Mouse (Mus musculus) adrenal gland, postnatal 4 days (tissue): ENCODE data around the gene Olfr1428. TPM values are rescaled to one million over a fixed set of nuclear protein-coding genes. Genes with fewer than 3 reads are reported as not detected.
"Not testable (repeated sequence)": the region's sequence is repeated elsewhere in the genome, so short reads cannot be mapped to it uniquely, and the experiment has no call there.

Source experiments
- DNase-seq, 2 experiments: peaks; one replicate each; pipeline ENCODE4 v3.0.0; 2021 to 2022; ENCODE audit warnings: low spot score in 2 of 2, mixed read lengths in 2 of 2
- long read RNA-seq, 2 experiments: library from polyadenylated mRNA; stranded (forward); transcript quantifications; one replicate each; pipeline ENCODE4 v2.0.0; 2021
- total RNA-seq, 2 experiments: library from RNA; stranded (reverse); gene quantifications; 2 replicates each; pipeline ENCODE4 v1.2.3; 2021

Gene Olfr1428
- not detected for total RNA-seq
- long read RNA-seq, experiment 1 = 0 reads
- long read RNA-seq, experiment 2 = 0 reads

GRCm38 (mm10) chr19:12115797-12116196, at the start of gene Olfr1428:
TSS of gene Olfr1428 (minus strand) at chr19:12115897.
- no peak for DNase-seq

- no peak for DNase-seq
Measured at GRCm38 (mm10) chr19:12145452-12145851, 29.8 kb upstream of the Olfr1428 start.

GRCm38 (mm10) chr19:12143356-12143755, 27.7 kb upstream of the Olfr1428 start:
- no peak for DNase-seq

GRCm38 (mm10) chr19:12134289-12134688, 18.6 kb upstream of the Olfr1428 start:
- no peak for DNase-seq

GRCm38 (mm10) chr19:12123103-12123502, 7.4 kb upstream of the Olfr1428 start, which contains the start of gene Olfr76:
TSS of gene Olfr76 (minus strand) at chr19:12123203.
- DNase-seq = no peak

GRCm38 (mm10) chr19:12116464-12116863, 767 bp upstream of the Olfr1428 start:
- DNase-seq = no peak

GRCm38 (mm10) chr19:12113807-12114206, 1.9 kb downstream of the Olfr1428 start:
- DNase-seq = no peak

- DNase-seq = no peak
Measured at GRCm38 (mm10) chr19:12104541-12104940, 11.2 kb downstream of the Olfr1428 start.

- no peak for DNase-seq
Measured at GRCm38 (mm10) chr19:12103234-12103633, 12.5 kb downstream of the Olfr1428 start, which contains the start of gene Olfr1427. TSS of gene Olfr1427 (minus strand) at chr19:12103334.

- no peak for DNase-seq
Measured at GRCm38 (mm10) chr19:12091913-12092312, 23.8 kb downstream of the Olfr1428 start, which contains the start of gene Olfr1426. TSS of gene Olfr1426 (minus strand) at chr19:12092013.

GRCm38 (mm10) chr19:12077631-12078030, 38.1 kb downstream of the Olfr1428 start, which contains the start of gene Olfr1425:
TSS of gene Olfr1425 (minus strand) at chr19:12077731.
- DNase-seq = not testable (repeated sequence)

GRCm38 (mm10) chr19:12069546-12069945, 46.2 kb downstream of the Olfr1428 start:
- DNase-seq = not testable (repeated sequence)

- not testable (repeated sequence) for DNase-seq
Measured at GRCm38 (mm10) chr19:12067806-12068205, 47.9 kb downstream of the Olfr1428 start.

GRCm38 (mm10) chr19:12062582-12062981, 53.1 kb downstream of the Olfr1428 start, which contains the start of gene Olfr1424:
TSS of gene Olfr1424 (minus strand) at chr19:12062682.
- not testable (repeated sequence) for DNase-seq

Other genes with a start within 250 kb of the Olfr1428 start
- not detected for gene Olfr1419, start 240.8 kb downstream of the Olfr1428 start, total RNA-seq
- gene Olfr1420, start 229.3 kb downstream of the Olfr1428 start, total RNA-seq = not detected
- gene Patl1, start 203.5 kb downstream of the Olfr1428 start, total RNA-seq = 10 to 100 TPM; 36.2 to 38.1 TPM
- gene Osbp, start 150.0 kb downstream of the Olfr1428 start, total RNA-seq = 10 to 100 TPM; 71.0 to 74.0 TPM
- not detected for gene Olfr1423, start 74.6 kb downstream of the Olfr1428 start, total RNA-seq
- gene Olfr1424, start 53.2 kb downstream of the Olfr1428 start, total RNA-seq = not detected
- gene Olfr1425, start 38.2 kb downstream of the Olfr1428 start, total RNA-seq = not detected
- gene Olfr1426, start 23.9 kb downstream of the Olfr1428 start, total RNA-seq = not detected
- gene Olfr1427, start 12.6 kb downstream of the Olfr1428 start, total RNA-seq = not detected
- not detected for gene Olfr76, start 7.3 kb upstream of the Olfr1428 start, total RNA-seq
- gene Olfr1555-ps1, start 54.2 kb upstream of the Olfr1428 start, total RNA-seq = not detected
- not detected for gene Olfr1431, start 84.7 kb upstream of the Olfr1428 start, total RNA-seq
- gene Olfr1432, start 116.7 kb upstream of the Olfr1428 start, total RNA-seq = not detected
- not detected for gene Olfr262, start 125.8 kb upstream of the Olfr1428 start, total RNA-seq
- gene Olfr235, start 145.1 kb upstream of the Olfr1428 start, total RNA-seq = not detected
- not detected for gene Olfr1434, start 164.0 kb upstream of the Olfr1428 start, total RNA-seq
- not detected for gene Olfr1436, start 183.2 kb upstream of the Olfr1428 start, total RNA-seq
- not detected for gene Olfr1437, start 209.2 kb upstream of the Olfr1428 start, total RNA-seq
- gene Olfr1438-ps1, start 220.0 kb upstream of the Olfr1428 start, total RNA-seq = not detected